Mouse (Mus musculus) ES-E14 (cell line): ENCODE data around the gene Limk1. TPM values are rescaled to one million over a fixed set of nuclear protein-coding genes. Genes with fewer than 3 reads are reported as not detected.

Source experiments
- DNase-seq: peaks from one replicate; pipeline ENCODE4 v3.0.0-alpha.2; 2013; ENCODE audit warnings: low read depth, low spot score
- H3K27ac ChIP-seq: 2 replicates; pipeline ENCODE4 v1.5.1; 2012; ENCODE audit warnings: low read depth, mild to moderate bottlenecking, low read length, moderate library complexity, mixed read lengths; ENCODE audit not compliant: poor library complexity, insufficient read depth, severe bottlenecking
- H3K36me3 ChIP-seq: 2 replicates; pipeline ENCODE4 v1.6.1; 2012; ENCODE audit warnings: mild to moderate bottlenecking, low read length, moderate library complexity, mixed read lengths; ENCODE audit not compliant: control insufficient read depth, poor library complexity, insufficient read depth, severe bottlenecking
- H3K4me1 ChIP-seq, 2 experiments: fragments of 150-350 bp in 1 of 2; sonication (generic) in 1 of 2; 2 replicates each; pipeline ENCODE4 v1.6.1; 2012; ENCODE audit warnings: low read length in 2 of 2, mild to moderate bottlenecking in 1 of 2, mixed read lengths in 1 of 2; ENCODE audit not compliant: control insufficient read depth in 2 of 2, insufficient read depth in 2 of 2, poor library complexity in 1 of 2
- H3K4me3 ChIP-seq, 2 experiments: fragments of 150-350 bp in 1 of 2; sonication (generic) in 1 of 2; 2 replicates each; pipeline ENCODE4 v1.5.1; 2012; ENCODE audit warnings: low read length in 2 of 2, low read depth in 1 of 2, mild to moderate bottlenecking in 1 of 2, mixed read lengths in 1 of 2; ENCODE audit not compliant: insufficient read depth in 1 of 2, poor library complexity in 1 of 2, severe bottlenecking in 1 of 2
- H3K9ac ChIP-seq: 2 replicates; pipeline ENCODE4 v1.6.1; 2012; ENCODE audit warnings: low read depth, mild to moderate bottlenecking, low read length, mixed read lengths; ENCODE audit not compliant: poor library complexity, insufficient read depth, severe bottlenecking
- H3K9me3 ChIP-seq: fragments of 150-350 bp; sonication (generic); 2 replicates; pipeline ENCODE4 v1.6.1; 2012; ENCODE audit warnings: low read depth, mild to moderate bottlenecking, low read length; ENCODE audit not compliant: control insufficient read depth, insufficient read depth
- CHD2 ChIP-seq: IDR thresholded peaks from 2 replicates; pipeline ENCODE4 v1.6.1; 2014; ENCODE audit warnings: mild to moderate bottlenecking, low read depth, low read length, inconsistent platforms
- HCFC1 ChIP-seq: IDR thresholded peaks from 2 replicates; pipeline ENCODE4 v1.6.1; 2012; ENCODE audit warnings: low read length, inconsistent platforms, borderline replicate concordance; ENCODE audit not compliant: insufficient read depth
- MAFK ChIP-seq: IDR thresholded peaks from 2 replicates; pipeline ENCODE4 v1.6.1; 2014; ENCODE audit warnings: mild to moderate bottlenecking, low read depth, low read length, inconsistent platforms; ENCODE audit not compliant: insufficient read depth
- ZC3H11A ChIP-seq: IDR thresholded peaks from 2 replicates; pipeline ENCODE4 v1.6.1; 2012; ENCODE audit warnings: low read depth, mild to moderate bottlenecking, inconsistent platforms, low read length, borderline replicate concordance
- ZNF384 ChIP-seq: IDR thresholded peaks from 2 replicates; pipeline ENCODE4 v1.6.1; 2012; ENCODE audit warnings: low read depth, low read length, inconsistent platforms
- in situ Hi-C, 2 experiments: fragments of 600-800 bp; cut with MboI; formaldehyde crosslinking; loops; one replicate each; pipeline ENCODE4 v1.15.1; 2025; ENCODE audit warnings: low sequenced_read_pairs in 2 of 2, inconsistent platforms in 1 of 2; ENCODE audit not compliant: unreplicated experiment in 2 of 2
- total RNA-seq: library from RNA; depleted of rRNA; stranded (reverse); fragments of 300-350 nt; gene quantifications from 2 replicates; pipeline ENCODE4 v1.2.3, GENCODE M21; 2012

Gene Limk1
- total RNA-seq, 1 experiment, result 15.9 TPM

DNA sequence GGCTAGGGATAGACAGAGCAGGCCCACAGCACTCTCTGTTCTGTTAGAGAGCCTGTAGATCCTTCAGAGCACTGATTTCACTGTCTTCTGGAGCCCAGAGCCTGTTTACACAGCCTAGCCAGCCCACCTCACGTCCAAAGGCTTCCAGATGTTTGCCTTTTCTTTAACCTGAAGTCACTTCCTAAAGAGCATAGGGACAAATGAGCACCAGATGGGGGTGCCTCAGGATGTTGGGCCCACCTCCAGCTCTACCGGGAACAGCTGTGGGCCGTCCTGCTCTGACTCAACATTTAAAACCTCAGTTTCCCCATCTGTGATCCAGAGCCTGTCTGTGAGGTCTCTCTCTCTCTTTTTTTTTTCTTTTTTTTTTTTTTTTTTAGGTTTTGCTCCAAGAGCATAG lies 40.1 kb upstream of the Limk1 start:
- TF ChIP-seq HCFC1, result no peak
- no peak for TF ChIP-seq MAFK
- TF ChIP-seq ZNF384, result no peak
- no peak for TF ChIP-seq CHD2
- TF ChIP-seq ZC3H11A, result no peak
- Histone ChIP-seq H3K9ac (no peak overlapping the region), H3K4me3 (no peak overlapping the region), H3K36me3 (no peaks in the 10 kb centered on the region), H3K27ac (no peak overlapping the region), H3K4me1 (peaks cover 0 to 6% of the 10 kb centered on the region in 2 experiments; a peak in 1 of 4 replicates), H3K9me3 (no peaks in the 10 kb centered on the region)
- no peak for DNase-seq
- in situ Hi-C loops, result no loop called here

DNA sequence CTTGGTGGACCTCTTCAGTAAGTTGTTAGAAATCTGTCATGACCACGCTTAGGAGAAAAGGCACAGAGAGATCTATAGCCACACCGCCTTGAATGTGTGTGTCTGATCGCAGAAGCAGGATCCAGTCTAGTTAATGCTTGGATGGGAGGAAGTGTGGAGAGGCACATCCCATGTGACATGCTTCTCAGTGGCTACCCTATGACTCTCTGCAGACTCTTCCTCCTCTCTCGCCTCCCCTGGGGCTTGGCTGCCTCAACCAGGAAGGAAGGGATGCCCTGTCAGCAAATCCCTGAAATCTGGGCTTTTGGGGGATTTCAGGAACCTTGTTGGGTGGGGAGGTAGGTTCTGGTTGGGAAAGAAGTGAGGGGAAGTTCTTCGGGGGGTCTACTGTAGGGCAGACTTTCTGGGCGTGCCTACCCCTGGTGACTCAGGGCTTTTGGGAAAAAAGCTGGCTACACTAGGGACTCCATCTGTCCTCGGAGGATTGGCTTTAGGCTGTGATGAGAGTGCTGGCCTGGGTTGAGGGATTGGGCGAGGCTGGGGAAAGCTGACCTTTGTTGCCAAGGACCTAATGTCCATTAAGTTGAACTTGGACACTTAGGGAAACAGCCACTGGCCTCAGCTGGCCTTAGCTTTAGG lies 38.7 kb upstream of the Limk1 start:
- no peak for TF ChIP-seq HCFC1
- TF ChIP-seq MAFK, result no peak
- no peak for TF ChIP-seq ZC3H11A
- no peak for TF ChIP-seq CHD2
- TF ChIP-seq ZNF384, result no peak
- Histone ChIP-seq H3K9me3 (no peaks in the 10 kb centered on the region), H3K4me1 (peaks cover 0 to 6% of the 10 kb centered on the region in 2 experiments; a peak in 1 of 4 replicates), H3K27ac (no peak overlapping the region), H3K36me3 (no peaks in the 10 kb centered on the region), H3K9ac (no peak overlapping the region), H3K4me3 (no peak overlapping the region)
- DNase-seq, result no peak
- in situ Hi-C loops, result no loop called here

DNA sequence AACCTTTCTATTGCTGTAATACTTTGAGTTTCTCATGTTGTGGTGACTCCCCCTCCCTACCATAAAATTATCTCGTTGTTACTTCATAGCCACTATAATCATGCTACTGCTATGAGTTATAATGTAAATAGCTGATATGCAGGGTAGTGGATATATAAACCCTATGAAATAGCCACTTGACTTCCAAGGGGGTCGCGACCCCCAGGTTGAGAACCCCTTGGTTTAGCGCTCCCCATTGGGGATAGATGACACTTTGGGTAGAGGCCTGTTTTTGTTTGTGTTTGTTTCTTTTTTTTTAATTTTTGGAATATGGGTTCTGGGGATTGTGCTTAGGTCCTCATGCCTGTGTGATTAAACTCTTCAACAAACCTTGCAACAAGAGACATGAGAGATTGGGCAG lies 36.9 kb upstream of the Limk1 start:
- no peak for DNase-seq
- in situ Hi-C loops, result no loop called here
- Histone ChIP-seq H3K27ac (no peak overlapping the region), H3K36me3 (no peaks in the 10 kb centered on the region), H3K4me1 (peaks cover 0 to 6% of the 10 kb centered on the region in 2 experiments; a peak in 1 of 4 replicates), H3K4me3 (no peak overlapping the region), H3K9ac (no peak overlapping the region), H3K9me3 (no peaks in the 10 kb centered on the region)
- TF ChIP-seq ZC3H11A (no peak), CHD2 (peak; percentile 94)

DNA sequence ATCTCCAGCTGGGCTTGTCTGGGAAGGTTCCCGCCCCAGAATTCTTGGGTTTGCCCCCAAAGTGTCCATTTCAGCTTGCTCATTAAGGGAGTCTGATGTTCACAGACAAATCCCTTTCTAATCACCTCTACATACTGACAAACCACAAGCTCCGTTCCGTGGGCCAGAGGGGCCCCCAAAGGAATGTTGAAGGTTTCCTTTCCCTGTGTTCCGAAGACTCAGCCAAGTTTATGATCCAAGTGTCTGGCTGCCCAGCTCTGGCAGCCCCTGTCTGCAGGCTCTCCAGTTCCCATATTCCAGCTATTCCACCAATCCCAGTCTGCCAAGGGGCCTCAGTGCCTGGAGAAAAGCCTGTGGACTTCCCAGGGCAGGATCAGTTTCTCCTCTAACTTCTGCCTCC lies 31.7 kb upstream of the Limk1 start:
- Histone ChIP-seq H3K36me3 (no peaks in the 10 kb centered on the region), H3K4me3 (no peak overlapping the region), H3K9me3 (no peaks in the 10 kb centered on the region), H3K4me1 (no peaks in the 10 kb centered on the region), H3K9ac (no peak overlapping the region), H3K27ac (no peak overlapping the region)
- in situ Hi-C loops, result no loop called here
- TF ChIP-seq ZNF384 (no peak), MAFK (no peak), CHD2 (no peak), ZC3H11A (no peak), HCFC1 (no peak)
- no peak for DNase-seq

DNA sequence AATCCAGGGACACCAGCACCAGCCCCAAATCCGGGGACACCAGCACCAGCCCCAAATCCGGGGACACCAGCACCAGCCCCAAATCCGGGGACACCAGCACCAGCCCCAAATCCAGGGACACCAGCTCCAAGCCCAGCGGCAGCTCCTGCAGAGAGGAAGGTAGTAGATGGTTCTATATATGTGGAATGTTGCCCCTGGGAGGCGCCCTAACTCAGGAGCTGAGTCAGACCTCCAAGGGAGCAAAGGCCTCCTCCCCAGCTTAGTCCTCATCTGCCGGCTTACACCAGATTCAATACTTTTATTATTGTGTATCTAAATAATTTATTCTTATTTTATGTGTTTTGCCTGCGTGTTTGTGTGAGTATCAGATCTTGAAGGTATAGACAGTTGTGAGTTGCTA lies 22.7 kb upstream of the Limk1 start:
- H3K36me3 ChIP-seq, result no peaks in the 10 kb centered on the region
- no peak overlapping the region for H3K9ac ChIP-seq
- no peak overlapping the region for H3K4me3 ChIP-seq
- H3K4me1 ChIP-seq, result no peaks in the 10 kb centered on the region; a peak in 1 of 4 replicates
- no peak overlapping the region for H3K27ac ChIP-seq
- TF ChIP-seq ZNF384 (no peak), ZC3H11A (no peak), CHD2 (no peak), MAFK (no peak), HCFC1 (no peak)
- no peak for DNase-seq
- H3K9me3 ChIP-seq, result no peaks in the 10 kb centered on the region
- in situ Hi-C loops, result no loop called here
